Mouse (Mus musculus) neural tube, embryonic 11.5 days (tissue): ENCODE measurements around the gene Gm7029. TPM values are rescaled to one million over a fixed set of nuclear protein-coding genes. Genes with fewer than 3 reads are reported as not detected.

Experiments used
- ATAC-seq: fragments of 200-750 bp; cut with Nextera tagmentation; 2 replicates; pipeline ENCODE4 v1.8.0; 2017; ENCODE audit warnings: moderate number of reproducible peaks, mild to moderate bottlenecking, moderate TSS enrichment, moderate library complexity; ENCODE audit not compliant: insufficient read depth, low FRiP score, low TSS enrichment
- DNase-seq: peaks from one replicate; pipeline ENCODE4 v3.0.0-alpha.2; 2015; ENCODE audit warnings: low spot score
- H3K27ac ChIP-seq: fragments of 300-500 bp; sonication (generic); 2 replicates; pipeline ENCODE4 v1.5.1; 2014; ENCODE audit warnings: low read depth, mild to moderate bottlenecking, low read length
- H3K27me3 ChIP-seq: fragments of 300-500 bp; sonication (generic); 2 replicates; pipeline ENCODE4 v1.6.1; 2014; ENCODE audit warnings: mild to moderate bottlenecking, low read length, mixed read lengths; ENCODE audit not compliant: control insufficient read depth, insufficient read depth
- H3K36me3 ChIP-seq: fragments of 300-500 bp; sonication (generic); 2 replicates; pipeline ENCODE4 v1.6.1; 2014; ENCODE audit warnings: mild to moderate bottlenecking, low read length, moderate library complexity, mixed read lengths; ENCODE audit not compliant: control insufficient read depth, insufficient read depth
- H3K4me1 ChIP-seq: fragments of 300-500 bp; sonication (generic); 2 replicates; pipeline ENCODE4 v1.6.1; 2014; ENCODE audit warnings: low read length, mixed read lengths; ENCODE audit not compliant: control insufficient read depth, insufficient read depth
- H3K4me2 ChIP-seq: fragments of 300-500 bp; sonication (generic); 2 replicates; pipeline ENCODE4 v1.6.1; 2014; ENCODE audit warnings: low read depth, mild to moderate bottlenecking, moderate library complexity
- H3K4me3 ChIP-seq: fragments of 300-500 bp; sonication (generic); 2 replicates; pipeline ENCODE4 v1.5.1; 2014; ENCODE audit warnings: low read depth, low read length
- H3K9ac ChIP-seq: fragments of 300-500 bp; sonication (generic); 2 replicates; pipeline ENCODE4 v1.6.1; 2014; ENCODE audit warnings: mild to moderate bottlenecking, low read length
- H3K9me3 ChIP-seq: fragments of 300-500 bp; sonication (generic); 2 replicates; pipeline ENCODE4 v1.6.1; 2016; ENCODE audit warnings: low read length; ENCODE audit not compliant: control insufficient read depth
- WGBS: fragments of 180-500 bp; shearing (Covaris S2); extraction: QIAGEN DNeasy Blood & Tissue Kit; methylation state at CpG from one replicate; pipeline ENCODE4 v1.1.7; 2014; 5-methylcytosine and 5-hydroxymethylcytosine counted together
- microRNA-seq: library from miRNA; unstranded; fragments of <30 nt; microRNA quantifications from one replicate; pipeline ENCODE4, GENCODE M21; 2016
- polyA plus RNA-seq: library from polyadenylated mRNA; unstranded; fragments of >200 nt; fragmentation: Nextera tagmentation; extraction: Ambion mirVana; gene quantifications from 2 replicates; pipeline ENCODE4 v1.2.1, GENCODE M21; 2014

Gene Gm7029
- polyA plus RNA-seq, 1 experiment from 2014 or later, result not detected

- Histone ChIP-seq H3K4me3 (peak overlapping the region; percentile 43), H3K27me3 (no peaks in the 10 kb centered on the region), H3K36me3 (no peaks in the 10 kb centered on the region; the same call in 1 of the 2 replicates), H3K4me1 (peaks cover 20% of the 10 kb centered on the region), H3K4me2 (peak overlapping the region; percentile 98), H3K27ac (0 out of 2 replicates have a peak overlapping the region, but pooled peaks have one; percentile 56), H3K9me3 (no peaks in the 10 kb centered on the region), H3K9ac (peak overlapping the region; percentile 60)
- DNase-seq (peak; percentile 85), ATAC-seq (peak; percentile 60)
- WGBS, result under 1% methylated on average over 36 of the region's 36 CpGs
These were observed 46.9 kb downstream of the Gm7029 start for GRCm38 (mm10) chr17:33920282-33921097.

GRCm38 (mm10) chr17:33921361-33921760, 47.7 kb downstream of the Gm7029 start:
- DNase-seq, result no peak
- Histone ChIP-seq H3K4me2 (no peak overlapping the region), H3K4me1 (peaks cover 20% of the 10 kb centered on the region)

More at GRCm38 (mm10) chr17:33921361-33921760, 47.7 kb downstream of the Gm7029 start:
- no peak for ATAC-seq
- 87% methylated on average over 7 of the region's 7 CpGs for WGBS
- Histone ChIP-seq H3K36me3 (no peaks in the 10 kb centered on the region; the same call in 1 of the 2 replicates), H3K9ac (no peak overlapping the region), H3K9me3 (no peaks in the 10 kb centered on the region), H3K27ac (no peak overlapping the region), H3K27me3 (no peaks in the 10 kb centered on the region), H3K4me3 (no peak overlapping the region)

Small RNA genes within 50 kb of the gene (microRNA-seq; reads per million reads assigned to microRNA genes)
- not detected for gene Gm27740

Other genes starting within 250 kb of the Gm7029 start
- 68.8 and 71.0 TPM in 2 replicates for gene Zfp414, start 244.7 kb upstream of the Gm7029 start, polyA plus RNA-seq
- 0.20 and 1.0 TPM in 2 replicates for gene Pram1, start 235.8 kb upstream of the Gm7029 start, polyA plus RNA-seq
- 554 and 558 TPM in 2 replicates for gene Hnrnpm, start 187.0 kb upstream of the Gm7029 start, polyA plus RNA-seq
- gene March2, start 155.2 kb upstream of the Gm7029 start, polyA plus RNA-seq, result 39.3 and 43.8 TPM in 2 replicates
- 293 and 295 TPM in 2 replicates for gene Rab11b, start 113.3 kb upstream of the Gm7029 start, polyA plus RNA-seq
- gene Angptl4, start 92.0 kb upstream of the Gm7029 start, polyA plus RNA-seq, result 14.9 and 18.6 TPM in 2 replicates
- 23.5 TPM in 2 replicates for gene Kank3, start 63.3 kb upstream of the Gm7029 start, polyA plus RNA-seq
- gene Rps28, start 49.3 kb upstream of the Gm7029 start, polyA plus RNA-seq, result 813 and 863 TPM in 2 replicates
- 432 and 435 TPM in 2 replicates for gene Ndufa7, start 49.3 kb upstream of the Gm7029 start, polyA plus RNA-seq
- 72.6 and 79.1 TPM in 2 replicates for gene Cd320, start 30.7 kb upstream of the Gm7029 start, polyA plus RNA-seq
- gene Kifc1, start 16.8 kb downstream of the Gm7029 start, polyA plus RNA-seq, result 8.4 and 11.0 TPM in 2 replicates
- not detected in 2 replicates for gene Platr17, start 31.3 kb downstream of the Gm7029 start, polyA plus RNA-seq
- gene Daxx, start 35.6 kb downstream of the Gm7029 start, polyA plus RNA-seq, result 61.2 and 61.4 TPM in 2 replicates
- 12.9 and 16.2 TPM in 2 replicates for gene Tapbp, start 42.1 kb downstream of the Gm7029 start, polyA plus RNA-seq
- 10.5 and 11.2 TPM in 2 replicates for gene Zbtb22, start 42.1 kb downstream of the Gm7029 start, polyA plus RNA-seq
- gene Rgl2, start 55.7 kb downstream of the Gm7029 start, polyA plus RNA-seq, result 38.7 and 42.6 TPM in 2 replicates
- 190 and 195 TPM in 2 replicates for gene Pfdn6, start 66.5 kb downstream of the Gm7029 start, polyA plus RNA-seq
- gene Wdr46, start 66.8 kb downstream of the Gm7029 start, polyA plus RNA-seq, result 29.5 and 33.4 TPM in 2 replicates
- gene B3galt4, start 77.7 kb downstream of the Gm7029 start, polyA plus RNA-seq, result 4.4 and 4.9 TPM in 2 replicates
- 40.7 and 43.8 TPM in 2 replicates for gene Vps52, start 82.0 kb downstream of the Gm7029 start, polyA plus RNA-seq
- 1,341 and 1,360 TPM in 2 replicates for gene Rps18, start 82.2 kb downstream of the Gm7029 start, polyA plus RNA-seq
- 20.2 and 23.1 TPM in 2 replicates for gene H2-K1, start 126.5 kb downstream of the Gm7029 start, polyA plus RNA-seq
- 5.2 and 8.4 TPM in 2 replicates for gene Ring1, start 150.8 kb downstream of the Gm7029 start, polyA plus RNA-seq
- 48.1 and 52.7 TPM in 2 replicates for gene H2-Ke6, start 154.2 kb downstream of the Gm7029 start, polyA plus RNA-seq
- gene Slc39a7, start 157.8 kb downstream of the Gm7029 start, polyA plus RNA-seq, result 89.7 and 108 TPM in 2 replicates
- gene Rxrb, start 158.0 kb downstream of the Gm7029 start, polyA plus RNA-seq, result 25.1 and 27.1 TPM in 2 replicates
- 1.5 and 2.9 TPM in 2 replicates for gene Col11a2, start 165.6 kb downstream of the Gm7029 start, polyA plus RNA-seq
- gene H2-Oa, start 218.5 kb downstream of the Gm7029 start, polyA plus RNA-seq, result 0.93 TPM in 1 of 2 replicates, not detected in the other
- 9.2 and 10.3 TPM in 2 replicates for gene H2-DMa, start 245.7 kb downstream of the Gm7029 start, polyA plus RNA-seq
- 116 and 133 TPM in 2 replicates for gene Brd2, start 248.8 kb downstream of the Gm7029 start, polyA plus RNA-seq